Mouse (Mus musculus) CD4-positive, CD25-positive, alpha-beta regulatory T cell, adult 4 months (primary cell): ENCODE measurements at regions not wholly inside any gene's neighbourhood (a gene's known extent, or its start where the extent isn't known, plus 50 kb on each side); places are given as distances from the start of the nearest gene placed in this dataset.

Source experiments
- ATAC-seq: one replicate; pipeline ENCODE4 v1.8.0; 2017

GRCm38 (mm10) chr10:98485751-98486681, 428.2 kb upstream of the Atp2b1 start:
- no peak for ATAC-seq

- peak; percentile 98 for ATAC-seq
Measured at GRCm38 (mm10) chr10:98494354-98494753, 419.9 kb upstream of the Atp2b1 start.

- no peak for ATAC-seq
Measured at GRCm38 (mm10) chr10:98496254-98496653, 418.0 kb upstream of the Atp2b1 start.

- no peak for ATAC-seq
Measured at GRCm38 (mm10) chr10:98500315-98500714, 413.9 kb upstream of the Atp2b1 start.

GRCm38 (mm10) chr10:98501566-98501965, 412.6 kb upstream of the Atp2b1 start:
- no peak for ATAC-seq

GRCm38 (mm10) chr10:98504524-98504923, 409.7 kb upstream of the Atp2b1 start:
- ATAC-seq = no peak

- ATAC-seq = no peak
Measured at GRCm38 (mm10) chr10:98508515-98509143, 405.6 kb upstream of the Atp2b1 start.

GRCm38 (mm10) chr10:98514836-98515235, 399.4 kb upstream of the Atp2b1 start:
- no peak for ATAC-seq

GRCm38 (mm10) chr10:98517609-98518008, 396.6 kb upstream of the Atp2b1 start:
- ATAC-seq = no peak

- no peak for ATAC-seq
Measured at GRCm38 (mm10) chr10:98529565-98529964, 384.6 kb upstream of the Atp2b1 start.

GRCm38 (mm10) chr10:98531425-98531824, 382.8 kb upstream of the Atp2b1 start:
- no peak for ATAC-seq

GRCm38 (mm10) chr10:98538706-98539105, 375.5 kb upstream of the Atp2b1 start:
- ATAC-seq = no peak

- ATAC-seq = no peak
Measured at GRCm38 (mm10) chr10:98541062-98541461, 373.1 kb upstream of the Atp2b1 start.

GRCm38 (mm10) chr10:98542072-98542471, 372.1 kb upstream of the Atp2b1 start:
- ATAC-seq = no peak

GRCm38 (mm10) chr10:98543253-98543997, 370.8 kb upstream of the Atp2b1 start:
- no peak for ATAC-seq

GRCm38 (mm10) chr10:98543998-98544349, 370.2 kb upstream of the Atp2b1 start:
- no peak for ATAC-seq

- ATAC-seq = no peak
Measured at GRCm38 (mm10) chr10:98554575-98554974, 359.6 kb upstream of the Atp2b1 start.

- no peak for ATAC-seq
Measured at GRCm38 (mm10) chr10:98557470-98558060, 356.6 kb upstream of the Atp2b1 start.

GRCm38 (mm10) chr10:98558560-98558959, 355.6 kb upstream of the Atp2b1 start:
- no peak for ATAC-seq

GRCm38 (mm10) chr10:98562297-98562912, 351.8 kb upstream of the Atp2b1 start:
- no peak for ATAC-seq

GRCm38 (mm10) chr10:98572782-98573536, 341.2 kb upstream of the Atp2b1 start:
- ATAC-seq = no peak

- ATAC-seq = no peak
Measured at GRCm38 (mm10) chr10:98577040-98577439, 337.2 kb upstream of the Atp2b1 start.
